Mouse (Mus musculus) forebrain, embryonic 13.5 days (tissue): ENCODE data around the gene Znhit1. TPM values are rescaled to one million over a fixed set of nuclear protein-coding genes. Genes with fewer than 3 reads are reported as not detected.
"Not testable (repeated sequence)": the region's sequence is repeated elsewhere in the genome, so short reads cannot be mapped to it uniquely, and the experiment has no call there.

Experiments
- ATAC-seq: fragments of 200-750 bp; cut with Nextera tagmentation; 2 replicates; pipeline ENCODE4 v1.8.0; 2017
- H3K27ac ChIP-seq: fragments of 300-500 bp; sonication (generic); 2 replicates; pipeline ENCODE4 v1.5.1; 2015; ENCODE audit warnings: inconsistent platforms, mild to moderate bottlenecking, moderate library complexity
- H3K27me3 ChIP-seq: fragments of 300-500 bp; sonication (generic); 2 replicates; pipeline ENCODE4 v1.6.1; 2015; ENCODE audit warnings: mild to moderate bottlenecking, inconsistent platforms
- H3K36me3 ChIP-seq: fragments of 300-500 bp; sonication (generic); 2 replicates; pipeline ENCODE4 v1.6.1; 2015; ENCODE audit warnings: mild to moderate bottlenecking, inconsistent platforms; ENCODE audit not compliant: poor library complexity, severe bottlenecking
- H3K4me1 ChIP-seq: fragments of 300-500 bp; sonication (generic); 2 replicates; pipeline ENCODE4 v1.6.1; 2015; ENCODE audit warnings: inconsistent platforms
- H3K4me2 ChIP-seq: fragments of 300-500 bp; sonication (generic); 2 replicates; pipeline ENCODE4 v1.6.1; 2015; ENCODE audit warnings: inconsistent platforms, mild to moderate bottlenecking, moderate library complexity
- H3K4me3 ChIP-seq: fragments of 300-500 bp; sonication (generic); 2 replicates; pipeline ENCODE4 v1.5.1; 2015; ENCODE audit warnings: mild to moderate bottlenecking, inconsistent platforms
- H3K9ac ChIP-seq: fragments of 300-500 bp; sonication (generic); 2 replicates; pipeline ENCODE4 v1.6.1; 2015; ENCODE audit warnings: mild to moderate bottlenecking, inconsistent platforms
- H3K9me3 ChIP-seq: fragments of 300-500 bp; sonication (generic); replicated peaks from 2 replicates; pipeline ENCODE4 v1.6.1; 2016; ENCODE audit warnings: inconsistent platforms
- WGBS: fragments of 180-500 bp; shearing (Covaris S2); methylation state at CpG from one replicate; pipeline ENCODE4 v1.1.7; 2015; 5-methylcytosine and 5-hydroxymethylcytosine counted together
- polyA plus RNA-seq: library from polyadenylated mRNA; unstranded; fragments of >200 nt; fragmentation: Nextera tagmentation; extraction: Ambion mirVana; gene quantifications from 2 replicates; pipeline ENCODE4 v1.2.1, GENCODE M21; 2015

Gene Znhit1
- polyA plus RNA-seq, 1 experiment from 2014 or later: 110 TPM

DNA sequence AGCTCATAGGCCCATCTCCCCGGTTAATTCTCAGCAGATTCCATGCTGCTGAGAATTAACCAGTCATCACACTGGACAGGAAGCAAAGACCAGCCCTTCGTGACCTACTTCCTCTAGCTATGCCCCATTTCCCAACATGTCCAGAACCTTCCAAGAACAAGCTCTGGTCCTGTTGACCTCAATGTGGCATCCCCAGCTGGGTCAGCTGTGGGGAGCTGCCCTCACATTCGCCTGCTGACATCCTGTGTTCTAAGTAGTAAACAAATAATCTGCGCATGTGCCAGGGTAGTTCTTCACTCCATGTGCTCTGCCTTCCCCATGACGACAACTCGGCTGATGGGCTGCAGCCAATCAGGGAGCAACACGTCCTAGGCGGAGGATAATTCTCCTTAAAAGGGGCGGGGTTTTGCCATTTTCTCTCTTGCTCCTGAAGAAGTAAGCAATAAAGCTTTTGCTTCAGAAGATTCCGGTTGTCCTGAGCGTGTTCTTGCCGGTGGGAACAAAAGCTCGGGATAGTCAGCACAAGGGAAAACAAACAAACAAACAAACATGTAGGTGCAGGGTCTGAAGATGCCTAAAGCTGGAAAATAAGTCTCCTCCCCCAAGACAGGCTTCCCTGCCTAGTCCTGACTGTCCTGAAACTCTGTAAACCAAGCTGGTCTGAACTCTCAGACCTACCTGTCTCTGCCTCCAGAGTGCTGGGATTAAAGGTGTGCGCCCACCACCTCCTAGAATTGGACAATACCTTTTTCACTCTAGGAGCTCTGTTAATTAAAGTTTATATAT, 38.1 kb downstream of the Znhit1 start:
- not testable (repeated sequence) for H3K27ac ChIP-seq, H3K27me3 ChIP-seq, H3K9me3 ChIP-seq, H3K4me2 ChIP-seq, H3K9ac ChIP-seq, ATAC-seq, H3K36me3 ChIP-seq, H3K4me3 ChIP-seq
- 83% methylated on average over 14 of the region's 14 CpGs for WGBS
- peaks cover 12% of the 10 kb centered on the region for H3K4me1 ChIP-seq

DNA sequence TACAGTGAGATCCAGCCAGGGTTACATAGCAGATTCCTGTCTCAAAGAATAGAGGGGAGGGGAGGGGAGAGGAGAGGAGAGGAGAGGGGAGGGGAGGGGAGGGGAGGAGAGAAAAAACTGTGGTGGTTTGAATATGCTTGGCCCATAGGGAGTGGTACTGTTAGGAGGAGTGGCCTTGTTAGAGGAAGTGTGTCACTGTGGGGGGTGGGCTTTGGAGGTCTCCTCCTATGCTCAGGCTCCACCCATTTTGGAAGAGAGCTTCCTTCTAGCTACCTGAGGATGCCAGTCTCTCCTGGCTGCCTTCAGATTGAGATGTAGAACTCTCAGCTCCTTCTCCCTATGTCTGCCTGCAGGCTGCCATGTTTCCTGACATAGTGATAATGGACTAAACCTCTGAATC, 39.9 kb downstream of the Znhit1 start:
- Histone ChIP-seq H3K36me3 (no peaks in the 10 kb centered on the region), H3K4me2 (no peak overlapping the region), H3K27ac (no peak overlapping the region), H3K4me3 (no peak overlapping the region), H3K9me3 (no peaks in the 10 kb centered on the region), H3K4me1 (no peaks in the 10 kb centered on the region), H3K27me3 (no peaks in the 10 kb centered on the region), H3K9ac (no peak overlapping the region)
- no peak for ATAC-seq

DNA sequence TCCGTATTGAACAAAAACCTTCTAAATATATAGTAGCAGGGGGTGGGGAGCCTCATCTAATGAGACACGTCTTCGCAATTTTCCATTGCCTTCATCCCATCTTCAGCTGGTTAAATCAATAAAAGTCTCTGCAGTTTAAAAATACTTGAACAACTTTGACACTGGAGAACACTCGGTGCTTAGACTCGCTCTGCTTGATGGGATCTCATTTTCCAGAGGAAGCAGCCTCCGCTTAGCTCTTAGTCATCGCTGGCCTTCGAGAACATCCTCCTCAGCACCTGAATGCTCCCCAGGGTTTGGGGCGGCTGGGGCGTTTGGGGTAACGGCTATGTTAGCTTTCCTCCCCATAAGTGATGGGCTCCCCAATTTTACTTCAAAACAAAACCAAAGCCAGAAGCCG, 42.7 kb downstream of the Znhit1 start:
- H3K4me1 ChIP-seq: no peaks in the 10 kb centered on the region
- no peak overlapping the region for H3K9ac ChIP-seq
- no peak overlapping the region for H3K27ac ChIP-seq
- 86% methylated on average over 12 of the region's 12 CpGs for WGBS
- no peaks in the 10 kb centered on the region for H3K9me3 ChIP-seq
- no peak overlapping the region for H3K4me2 ChIP-seq
- H3K36me3 ChIP-seq: no peaks in the 10 kb centered on the region
- H3K4me3 ChIP-seq: no peak overlapping the region
- no peaks in the 10 kb centered on the region for H3K27me3 ChIP-seq
- no peak for ATAC-seq

DNA sequence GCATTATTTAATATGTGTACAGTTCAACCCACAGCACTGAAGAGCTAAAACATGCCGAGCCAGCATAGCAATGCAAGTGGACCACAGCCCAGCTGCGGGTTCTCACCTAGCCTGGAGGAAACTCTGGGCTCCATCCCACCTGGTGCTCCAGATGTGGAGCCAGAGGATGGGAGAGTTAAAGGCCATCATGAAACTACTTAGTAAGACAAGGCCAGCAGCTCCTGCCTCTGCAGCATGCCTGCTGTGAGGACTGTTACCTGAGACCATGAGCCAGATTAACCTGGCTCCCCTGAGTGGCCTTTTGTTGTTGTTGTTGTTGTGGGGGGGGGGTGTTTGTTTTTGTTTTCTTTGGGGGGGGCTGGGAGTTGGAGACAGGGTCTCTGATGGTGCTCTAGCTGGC, 44.4 kb downstream of the Znhit1 start:
- Histone ChIP-seq H3K36me3 (no peaks in the 10 kb centered on the region), H3K9ac (no peak overlapping the region), H3K4me2 (no peak overlapping the region), H3K4me3 (no peak overlapping the region), H3K4me1 (no peaks in the 10 kb centered on the region), H3K27me3 (no peaks in the 10 kb centered on the region), H3K9me3 (0 out of 2 replicates have a peak, but pooled peaks cover 3% of the 10 kb centered on the region), H3K27ac (no peak overlapping the region)
- 83% methylated on average over 2 of the region's 2 CpGs for WGBS
- no peak for ATAC-seq

DNA sequence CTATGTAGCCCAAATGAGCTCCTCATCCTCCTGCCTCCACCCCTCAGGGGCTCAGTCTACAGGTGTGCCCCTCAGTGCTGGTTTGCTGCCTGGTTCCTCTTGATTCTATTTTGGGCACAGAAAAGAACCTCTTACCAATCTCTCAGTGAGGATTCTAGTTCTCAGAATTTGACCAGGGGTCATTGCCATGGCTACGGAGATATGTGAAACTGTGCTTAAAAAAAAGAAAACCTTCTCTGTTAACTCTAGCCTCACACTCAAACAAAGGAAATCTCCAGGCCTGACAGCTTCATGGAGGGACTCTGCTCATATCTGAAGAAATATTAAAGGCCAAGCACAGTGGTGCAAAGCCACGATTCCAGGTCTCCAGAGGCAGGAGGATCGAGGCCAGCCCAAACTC, 45.0 kb downstream of the Znhit1 start:
- H3K9me3 ChIP-seq: 0 out of 2 replicates have a peak, but pooled peaks cover 3% of the 10 kb centered on the region
- 82% methylated on average over 3 of the region's 3 CpGs for WGBS

DNA sequence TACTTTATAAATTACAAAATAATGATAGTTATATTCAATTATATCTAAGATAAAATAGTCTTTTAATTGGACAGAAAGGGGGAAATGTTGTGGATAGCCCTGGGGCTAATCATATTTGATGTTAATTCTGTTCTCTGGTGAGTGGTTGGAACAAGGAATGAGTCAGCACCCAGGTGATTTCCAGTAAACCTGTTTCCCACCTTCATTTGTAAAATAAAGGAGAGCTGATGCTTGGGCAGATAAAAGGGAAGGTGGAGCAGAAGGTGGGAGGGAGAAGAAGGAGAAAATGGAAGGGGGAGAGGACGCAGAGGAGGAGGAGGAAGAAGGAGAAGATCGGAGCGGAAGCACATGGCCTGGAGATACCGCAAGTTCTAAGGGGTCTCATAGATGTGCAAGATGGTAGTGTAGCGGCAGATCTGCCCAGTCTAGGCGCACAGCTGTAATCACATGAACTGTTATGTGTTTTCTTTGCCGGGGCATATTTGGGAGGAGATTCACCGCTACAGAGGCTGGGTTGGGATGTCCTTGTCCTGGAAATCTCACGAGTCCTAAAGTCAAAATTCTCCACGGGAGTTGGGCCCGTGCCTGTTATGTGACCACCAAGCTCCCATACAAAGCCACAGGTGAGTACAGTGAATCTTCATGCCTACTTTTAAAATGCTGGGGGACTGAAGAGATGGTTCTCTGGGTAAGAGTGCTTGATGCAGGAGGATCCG, 46.8 kb downstream of the Znhit1 start:
- Histone ChIP-seq H3K4me1 (no peaks in the 10 kb centered on the region), H3K4me3 (no peak overlapping the region), H3K4me2 (no peak overlapping the region), H3K9me3 (0 out of 2 replicates have a peak, but pooled peaks cover 3% of the 10 kb centered on the region), H3K27ac (no peak overlapping the region), H3K27me3 (no peaks in the 10 kb centered on the region), H3K36me3 (no peaks in the 10 kb centered on the region), H3K9ac (no peak overlapping the region)
- WGBS: 88% methylated on average over 12 of the region's 12 CpGs
- no peak for ATAC-seq

More for the DNA sequence above, 45.0 kb downstream of the Znhit1 start:
- Histone ChIP-seq H3K4me1 (no peaks in the 10 kb centered on the region), H3K9ac (no peak overlapping the region), H3K27ac (no peak overlapping the region), H3K4me2 (no peak overlapping the region), H3K27me3 (no peaks in the 10 kb centered on the region), H3K36me3 (no peaks in the 10 kb centered on the region), H3K4me3 (no peak overlapping the region)
- no peak for ATAC-seq

DNA sequence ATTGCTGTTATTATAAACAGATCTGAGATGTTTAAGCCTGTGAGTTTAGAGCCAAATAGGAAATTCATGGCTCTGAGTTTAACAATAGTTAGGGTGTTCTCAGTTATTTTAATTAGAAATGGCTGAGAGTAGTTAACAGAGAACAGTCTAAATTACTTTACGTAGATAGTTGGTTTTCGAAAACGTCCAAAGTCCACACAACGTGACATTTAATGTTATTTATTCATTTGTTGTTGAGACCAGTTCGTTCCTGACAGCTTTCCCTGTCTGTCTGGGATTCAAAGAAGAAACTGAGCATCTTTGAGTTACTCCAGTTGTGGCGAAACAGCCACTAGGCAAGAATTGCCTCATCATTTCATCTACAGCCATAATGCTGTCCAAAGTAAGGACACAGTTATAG, 47.8 kb downstream of the Znhit1 start:
- H3K27me3 ChIP-seq, H3K4me3 ChIP-seq, H3K36me3 ChIP-seq, H3K27ac ChIP-seq, H3K4me2 ChIP-seq, ATAC-seq, H3K9me3 ChIP-seq, H3K4me1 ChIP-seq, H3K9ac ChIP-seq: not testable (repeated sequence)
- WGBS: 85% methylated on average over 6 of the region's 6 CpGs

DNA sequence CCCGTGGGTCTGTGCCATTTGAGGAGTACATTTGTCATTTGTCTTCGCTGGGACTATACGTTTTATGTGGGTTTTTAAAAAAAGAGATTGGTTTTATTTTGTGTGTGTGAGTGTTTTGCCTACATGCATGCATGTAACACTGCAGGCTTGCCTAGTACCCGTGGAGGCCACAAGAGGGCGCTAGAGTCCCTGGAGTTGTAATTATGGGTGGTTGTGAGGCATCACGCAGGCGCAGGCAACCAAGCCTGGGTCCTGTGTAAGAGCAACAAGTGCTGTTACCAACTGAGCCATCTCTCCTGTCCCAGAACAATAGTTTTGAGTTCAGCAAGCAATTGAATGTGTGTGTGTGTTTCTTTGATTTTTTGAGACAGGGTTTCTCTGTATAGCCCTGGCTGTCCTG, 48.5 kb downstream of the Znhit1 start:
- H3K36me3 ChIP-seq: no peaks in the 10 kb centered on the region
- H3K9ac ChIP-seq: no peak overlapping the region
- no peak overlapping the region for H3K27ac ChIP-seq
- no peaks in the 10 kb centered on the region for H3K4me1 ChIP-seq
- H3K9me3 ChIP-seq: 0 out of 2 replicates have a peak, but pooled peaks cover 3% of the 10 kb centered on the region
- H3K27me3 ChIP-seq: no peaks in the 10 kb centered on the region
- ATAC-seq: no peak
- H3K4me3 ChIP-seq: no peak overlapping the region
- WGBS: 64% methylated on average over 7 of the region's 7 CpGs
- no peak overlapping the region for H3K4me2 ChIP-seq

DNA sequence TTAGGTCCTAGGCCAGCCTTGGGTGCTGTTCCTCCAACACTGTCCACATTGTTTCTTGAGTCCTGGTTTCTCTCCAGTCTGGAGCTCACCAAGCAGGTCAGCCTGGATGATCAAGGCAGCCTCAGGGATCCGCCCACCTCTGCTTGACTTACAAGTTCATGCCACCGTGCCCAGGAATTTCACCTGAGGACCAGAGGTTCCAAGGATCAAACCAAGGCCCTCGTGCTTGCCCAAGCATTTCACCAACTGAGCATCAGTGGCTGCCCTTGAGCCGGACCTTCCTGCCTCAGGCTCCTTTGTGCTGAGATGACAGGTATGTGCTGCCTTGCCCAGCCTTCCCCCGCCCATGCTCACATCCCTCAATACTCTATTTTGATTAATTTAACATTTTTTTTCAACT, 50.2 kb downstream of the Znhit1 start:
- WGBS: 90% methylated on average over 5 of the region's 5 CpGs

DNA sequence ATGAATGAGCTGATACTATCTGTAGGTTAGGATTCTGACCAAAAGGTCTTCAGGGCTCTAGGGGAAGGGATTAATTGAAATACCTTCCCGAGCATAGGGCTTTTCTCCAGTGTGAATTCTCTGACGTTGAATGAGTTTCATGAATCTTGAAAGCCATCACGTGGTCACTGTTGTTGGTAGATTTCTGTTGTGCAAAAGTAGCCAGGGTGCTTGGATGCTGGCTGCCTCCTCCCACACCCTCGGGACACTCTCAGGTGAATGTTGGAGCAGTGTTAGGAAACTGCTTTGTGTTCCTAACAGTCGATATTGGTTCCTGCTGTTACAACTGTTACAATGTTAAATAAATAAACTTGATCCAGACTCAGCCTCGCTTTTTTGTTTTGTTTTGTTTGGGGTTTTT, 51.1 kb downstream of the Znhit1 start:
- Histone ChIP-seq H3K27ac (no peak overlapping the region), H3K4me1 (no peaks in the 10 kb centered on the region), H3K36me3 (no peaks in the 10 kb centered on the region), H3K4me3 (no peak overlapping the region), H3K9me3 (0 out of 2 replicates have a peak, but pooled peaks cover 3% of the 10 kb centered on the region), H3K27me3 (no peaks in the 10 kb centered on the region), H3K4me2 (no peak overlapping the region), H3K9ac (no peak overlapping the region)
- 89% methylated on average over 6 of the region's 6 CpGs for WGBS
- no peak for ATAC-seq

More for the DNA sequence above, 50.2 kb downstream of the Znhit1 start:
- Histone ChIP-seq H3K4me2 (no peak overlapping the region), H3K4me1 (no peaks in the 10 kb centered on the region), H3K27ac (no peak overlapping the region), H3K9me3 (0 out of 2 replicates have a peak, but pooled peaks cover 3% of the 10 kb centered on the region), H3K9ac (no peak overlapping the region), H3K4me3 (no peak overlapping the region), H3K36me3 (no peaks in the 10 kb centered on the region), H3K27me3 (no peaks in the 10 kb centered on the region)
- no peak for ATAC-seq

DNA sequence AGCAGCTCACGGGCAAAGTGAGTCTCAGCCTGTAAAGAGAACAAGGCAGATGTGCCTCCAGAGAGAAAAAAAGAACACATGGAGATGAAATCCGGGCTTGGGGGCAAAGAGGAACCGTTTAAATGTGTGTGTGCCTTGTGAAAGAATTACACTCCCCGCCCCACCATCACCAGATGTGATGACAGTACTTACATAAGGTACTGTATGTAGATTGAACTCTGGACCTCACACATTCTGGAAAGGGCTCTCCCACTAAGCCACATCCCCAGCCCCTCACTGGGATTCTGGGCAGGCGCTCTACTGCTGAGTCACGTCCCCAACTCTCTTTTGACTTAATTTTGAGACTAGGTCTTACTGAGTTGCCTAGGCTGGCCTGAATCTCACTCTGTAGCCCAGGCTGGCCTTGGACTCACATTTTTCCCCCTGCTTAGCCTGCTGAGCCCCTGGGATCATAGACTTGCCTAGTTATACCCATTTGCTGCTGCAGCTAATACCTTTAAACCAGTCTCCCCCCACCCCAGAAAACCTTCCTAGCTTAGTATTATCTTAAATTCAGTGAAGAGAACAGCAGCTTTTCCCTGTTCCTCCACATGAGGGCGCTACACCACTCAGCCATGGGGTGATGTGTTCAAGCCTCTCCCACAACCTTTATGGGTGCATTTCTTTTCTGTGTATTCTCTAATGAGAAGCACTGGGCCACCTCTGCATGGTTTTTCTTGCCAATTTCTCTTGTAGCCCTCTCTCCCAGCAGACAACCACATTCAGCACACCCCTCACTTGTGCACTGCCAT, 51.7 kb downstream of the Znhit1 start:
- WGBS: 77% methylated on average over 7 of the region's 7 CpGs
- H3K4me2 ChIP-seq: no peak overlapping the region

DNA sequence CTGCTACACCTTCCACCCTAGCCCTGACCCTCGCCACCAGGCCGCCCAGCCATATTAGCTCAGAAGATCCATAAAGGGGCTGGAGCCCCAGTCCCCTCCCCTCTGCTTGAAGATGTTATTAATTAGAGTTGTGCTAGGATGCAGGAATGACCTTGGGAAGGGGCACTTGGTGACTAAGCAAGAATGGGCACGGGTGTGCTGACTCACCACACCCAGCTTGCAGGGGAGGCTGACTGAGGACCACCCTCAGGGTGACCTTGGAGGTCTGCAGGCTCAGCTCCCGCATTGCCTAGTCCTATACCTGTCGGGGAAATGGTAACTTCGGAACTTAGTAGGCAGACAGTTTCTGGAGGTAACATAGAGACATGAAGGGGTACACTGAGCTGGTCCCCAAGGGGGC, 53.9 kb downstream of the Znhit1 start:
- H3K4me3 ChIP-seq: no peak overlapping the region
- ATAC-seq: no peak
- no peak overlapping the region for H3K27ac ChIP-seq
- 92% methylated on average over 6 of the region's 6 CpGs for WGBS
- no peak overlapping the region for H3K9ac ChIP-seq
- no peak overlapping the region for H3K4me2 ChIP-seq
- H3K9me3 ChIP-seq: no peaks in the 10 kb centered on the region
- H3K27me3 ChIP-seq: no peaks in the 10 kb centered on the region
- H3K4me1 ChIP-seq: no peaks in the 10 kb centered on the region
- no peaks in the 10 kb centered on the region for H3K36me3 ChIP-seq

More for the DNA sequence above, 51.7 kb downstream of the Znhit1 start:
- Histone ChIP-seq H3K27me3 (no peaks in the 10 kb centered on the region), H3K27ac (no peak overlapping the region), H3K36me3 (no peaks in the 10 kb centered on the region), H3K4me1 (no peaks in the 10 kb centered on the region), H3K9me3 (0 out of 2 replicates have a peak, but pooled peaks cover 3% of the 10 kb centered on the region), H3K4me3 (no peak overlapping the region), H3K9ac (no peak overlapping the region)
- ATAC-seq: no peak
